Mouse (Mus musculus): ENCODE measurements at regions not wholly inside any gene's neighbourhood (a gene's known extent, or its start where the extent isn't known, plus 50 kb on each side); places are given as distances from the start of the nearest gene placed in this dataset.

GRCm38 (mm10) chr3:31443894-31444293 lies 133.7 kb upstream of the Slc7a14 start:
- Histone ChIP-seq H3K27ac (no peak overlapping the region), H3K27me3 (ENCODE audit: insufficient read depth, low read length) (no peaks in the 10 kb centered on the region)
- WGBS, result 90% methylated on average over 5 of the region's 5 CpGs

DNA sequence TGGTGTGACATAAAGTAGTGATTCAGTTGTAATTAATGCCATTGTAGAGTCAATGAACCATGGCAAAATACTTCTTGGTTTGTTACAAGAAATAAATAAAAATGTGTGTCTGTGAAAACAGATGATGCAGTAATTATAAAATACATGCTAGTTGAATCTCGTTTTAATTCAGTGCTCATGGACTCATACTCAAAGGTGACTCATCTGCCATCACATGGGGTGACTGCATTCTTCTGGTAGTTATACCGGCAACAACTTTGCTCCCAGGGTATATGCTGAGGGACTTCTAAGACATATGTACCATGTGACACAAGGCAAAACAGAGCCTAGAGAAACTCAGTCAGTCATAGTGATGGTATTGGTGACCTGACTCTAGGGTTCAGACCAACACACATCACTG lies 130.1 kb upstream of the Slc7a14 start:
- no peak for DNase-seq (ENCODE audit: low spot score)
- Histone ChIP-seq H3K36me3 (ENCODE audit: insufficient read depth, low read length) (no peaks in the 10 kb centered on the region), H3K4me3 (ENCODE audit: low read length) (no peak overlapping the region), H3K27me3 (ENCODE audit: insufficient read depth, low read length) (no peaks in the 10 kb centered on the region), H3K4me2 (ENCODE audit: low read depth, low read length) (no peak overlapping the region), H3K9me3 (ENCODE audit: low read length) (no peaks in the 10 kb centered on the region), H3K9ac (replicated peaks; ENCODE audit: low read length) (no peak overlapping the region), H3K27ac (no peak overlapping the region), H3K4me1 (ENCODE audit: insufficient read depth, low read length) (no peaks in the 10 kb centered on the region)
- no peak for ATAC-seq
- WGBS, result 87% methylated on average over 2 of the region's 2 CpGs
- TF ChIP-seq CTCF (IDR thresholded peaks at IDR 0.05; ENCODE audit: low read depth), result no peak

More at GRCm38 (mm10) chr3:31443894-31444293, 133.7 kb upstream of the Slc7a14 start:
- Histone ChIP-seq H3K4me3 (ENCODE audit: low read length) (no peak overlapping the region), H3K4me1 (ENCODE audit: insufficient read depth, low read length) (no peaks in the 10 kb centered on the region), H3K9me3 (ENCODE audit: low read length) (no peaks in the 10 kb centered on the region), H3K36me3 (ENCODE audit: insufficient read depth, low read length) (no peaks in the 10 kb centered on the region), H3K4me2 (ENCODE audit: low read depth, low read length) (no peak overlapping the region), H3K9ac (replicated peaks; ENCODE audit: low read length) (no peak overlapping the region)
- DNase-seq (ENCODE audit: low spot score) (no peak), ATAC-seq (no peak)
- no peak for TF ChIP-seq CTCF (IDR thresholded peaks at IDR 0.05; ENCODE audit: low read depth)

GRCm38 (mm10) chr3:31437970-31438369 lies 127.8 kb upstream of the Slc7a14 start:
- Histone ChIP-seq H3K4me2 (ENCODE audit: low read depth, low read length) (no peak overlapping the region), H3K4me3 (ENCODE audit: low read length) (no peak overlapping the region), H3K9me3 (ENCODE audit: low read length) (no peaks in the 10 kb centered on the region), H3K27ac (no peak overlapping the region), H3K9ac (replicated peaks; ENCODE audit: low read length) (no peak overlapping the region), H3K27me3 (ENCODE audit: insufficient read depth, low read length) (no peaks in the 10 kb centered on the region), H3K36me3 (ENCODE audit: insufficient read depth, low read length) (no peaks in the 10 kb centered on the region), H3K4me1 (ENCODE audit: insufficient read depth, low read length) (no peaks in the 10 kb centered on the region)
- no peak for TF ChIP-seq CTCF (IDR thresholded peaks at IDR 0.05; ENCODE audit: low read depth)
- whole genome bisulfite sequencing, result 38% methylated on average over 3 of the region's 3 CpGs
- peak; percentile 55; the same call in 1 of the 2 replicates for ATAC-seq
- peak; percentile 75 for DNase-seq (ENCODE audit: low spot score)

DNA sequence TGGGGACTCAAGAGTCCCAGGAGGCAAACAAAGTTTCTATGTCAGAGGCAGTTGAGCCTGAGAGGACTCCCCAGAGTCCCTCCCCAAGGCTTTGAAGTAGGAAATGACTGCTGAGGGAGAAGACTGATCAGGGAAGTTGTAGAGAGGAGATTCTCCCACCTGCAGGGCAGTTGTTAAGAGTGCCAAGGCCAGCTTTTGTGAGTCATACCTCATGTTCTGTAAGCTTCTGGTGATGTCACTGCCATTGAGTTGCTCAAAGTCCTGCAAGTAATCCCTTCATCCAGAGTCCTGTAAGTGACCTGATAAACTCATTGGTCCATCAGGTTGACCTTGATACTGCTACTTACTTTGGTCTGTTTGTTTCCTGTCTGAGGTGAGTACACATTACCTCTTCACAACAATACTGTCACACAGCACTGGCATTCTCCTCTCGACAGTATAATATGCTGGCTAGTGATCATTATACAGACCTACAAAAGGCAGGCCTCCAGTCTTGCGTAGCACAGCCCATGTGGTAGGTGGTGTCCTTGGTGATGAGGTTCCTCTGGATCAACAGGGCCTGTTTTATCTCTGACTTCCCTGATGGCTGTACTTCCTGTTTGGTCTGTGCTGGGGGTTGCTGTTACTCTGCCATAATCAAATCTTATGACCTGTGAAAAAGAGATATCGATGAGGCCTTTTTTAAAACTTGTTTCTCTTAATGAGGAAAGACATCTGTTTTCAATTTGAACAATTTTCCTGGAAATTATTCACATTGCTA lies 125.2 kb upstream of the Slc7a14 start:
- WGBS, result 72% methylated on average over 3 of the region's 3 CpGs
- ATAC-seq, result no peak
- H3K4me3 ChIP-seq (ENCODE audit: low read length), result no peak overlapping the region
- no peaks in the 10 kb centered on the region for H3K27me3 ChIP-seq (ENCODE audit: insufficient read depth, low read length)
- no peaks in the 10 kb centered on the region for H3K9me3 ChIP-seq (ENCODE audit: low read length)
- no peak overlapping the region for H3K27ac ChIP-seq
- H3K4me2 ChIP-seq (ENCODE audit: low read depth, low read length), result no peak overlapping the region
- H3K4me1 ChIP-seq (ENCODE audit: insufficient read depth, low read length), result no peaks in the 10 kb centered on the region
- TF ChIP-seq CTCF (IDR thresholded peaks at IDR 0.05; ENCODE audit: low read depth), result no peak
- DNase-seq (ENCODE audit: low spot score), result no peak
- H3K36me3 ChIP-seq (ENCODE audit: insufficient read depth, low read length), result no peaks in the 10 kb centered on the region
- no peak overlapping the region for H3K9ac ChIP-seq (replicated peaks; ENCODE audit: low read length)

DNA sequence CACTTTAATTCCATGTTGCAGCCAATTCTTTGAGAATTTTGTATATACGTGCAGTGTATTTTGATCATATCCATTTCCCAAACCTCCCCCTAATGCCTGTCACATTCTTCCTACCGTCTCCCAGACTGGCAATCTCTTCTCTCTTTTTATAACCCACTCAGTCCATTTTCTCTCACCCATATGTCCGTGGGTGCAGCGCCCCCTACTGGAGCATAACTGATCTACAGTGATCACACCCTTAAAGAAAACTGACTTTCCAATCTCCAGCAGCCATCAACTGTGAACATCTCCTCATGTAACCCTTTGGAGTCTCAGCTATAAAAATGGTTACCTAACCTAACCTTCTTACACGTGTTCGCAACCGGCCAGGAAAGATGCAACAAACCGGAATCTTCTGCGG lies 123.0 kb upstream of the Slc7a14 start:
- TF ChIP-seq CTCF (IDR thresholded peaks at IDR 0.05; ENCODE audit: low read depth), result peak; percentile 25; the same call in 1 of the 2 replicates
- Histone ChIP-seq H3K4me2 (ENCODE audit: low read depth, low read length) (no peak overlapping the region), H3K27ac (no peak overlapping the region), H3K27me3 (ENCODE audit: insufficient read depth, low read length) (no peaks in the 10 kb centered on the region), H3K9me3 (ENCODE audit: low read length) (no peaks in the 10 kb centered on the region), H3K9ac (replicated peaks; ENCODE audit: low read length) (no peak overlapping the region), H3K4me1 (ENCODE audit: insufficient read depth, low read length) (no peaks in the 10 kb centered on the region), H3K36me3 (ENCODE audit: insufficient read depth, low read length) (no peaks in the 10 kb centered on the region), H3K4me3 (ENCODE audit: low read length) (no peak overlapping the region)
- 88% methylated on average over 9 of the region's 9 CpGs for WGBS
- ATAC-seq (no peak), DNase-seq (ENCODE audit: low spot score) (no peak)

GRCm38 (mm10) chr3:31423517-31423916 lies 113.3 kb upstream of the Slc7a14 start:
- H3K36me3 ChIP-seq (ENCODE audit: insufficient read depth, low read length), result no peaks in the 10 kb centered on the region
- 91% methylated on average over 14 of the region's 14 CpGs for WGBS
- no peaks in the 10 kb centered on the region for H3K9me3 ChIP-seq (ENCODE audit: low read length)
- no peak overlapping the region for H3K4me2 ChIP-seq (ENCODE audit: low read depth, low read length)
- no peaks in the 10 kb centered on the region for H3K4me1 ChIP-seq (ENCODE audit: insufficient read depth, low read length)
- no peak overlapping the region for H3K27ac ChIP-seq
- TF ChIP-seq CTCF (IDR thresholded peaks at IDR 0.05; ENCODE audit: low read depth), result no peak
- H3K4me3 ChIP-seq (ENCODE audit: low read length), result no peak overlapping the region
- H3K27me3 ChIP-seq (ENCODE audit: insufficient read depth, low read length), result no peaks in the 10 kb centered on the region
- DNase-seq (ENCODE audit: low spot score) (no peak), ATAC-seq (no peak)
- no peak overlapping the region for H3K9ac ChIP-seq (replicated peaks; ENCODE audit: low read length)

DNA sequence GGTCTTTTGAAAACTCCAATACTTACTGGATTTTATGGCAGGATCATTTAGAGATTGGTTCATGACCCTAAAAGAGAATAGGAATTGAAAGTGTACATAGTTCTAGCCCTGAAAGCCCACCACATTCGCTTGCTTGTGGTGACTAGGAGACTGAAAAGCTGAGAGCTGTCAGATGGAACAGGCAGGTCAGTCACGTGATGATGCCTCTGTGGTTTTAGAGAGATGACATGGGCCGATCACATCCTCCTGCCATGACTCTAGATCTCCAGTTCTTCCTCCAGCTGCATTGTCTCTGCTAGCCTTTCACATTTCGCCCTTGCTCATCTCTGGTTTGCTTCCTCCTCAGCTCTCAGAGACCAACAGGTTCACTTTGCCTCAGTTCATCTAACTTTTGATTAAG lies 98.6 kb upstream of the Slc7a14 start:
- TF ChIP-seq CTCF (IDR thresholded peaks at IDR 0.05; ENCODE audit: low read depth), result no peak
- Histone ChIP-seq H3K27me3 (ENCODE audit: insufficient read depth, low read length) (no peaks in the 10 kb centered on the region), H3K9me3 (ENCODE audit: low read length) (no peaks in the 10 kb centered on the region), H3K9ac (replicated peaks; ENCODE audit: low read length) (no peak overlapping the region), H3K4me3 (ENCODE audit: low read length) (no peak overlapping the region), H3K27ac (no peak overlapping the region), H3K4me1 (ENCODE audit: insufficient read depth, low read length) (no peaks in the 10 kb centered on the region), H3K36me3 (ENCODE audit: insufficient read depth, low read length) (no peaks in the 10 kb centered on the region), H3K4me2 (ENCODE audit: low read depth, low read length) (no peak overlapping the region)
- no peak for ATAC-seq
- 86% methylated on average over 4 of the region's 4 CpGs for WGBS
- DNase-seq (ENCODE audit: low spot score), result no peak
